In the genomic region with DNA sequence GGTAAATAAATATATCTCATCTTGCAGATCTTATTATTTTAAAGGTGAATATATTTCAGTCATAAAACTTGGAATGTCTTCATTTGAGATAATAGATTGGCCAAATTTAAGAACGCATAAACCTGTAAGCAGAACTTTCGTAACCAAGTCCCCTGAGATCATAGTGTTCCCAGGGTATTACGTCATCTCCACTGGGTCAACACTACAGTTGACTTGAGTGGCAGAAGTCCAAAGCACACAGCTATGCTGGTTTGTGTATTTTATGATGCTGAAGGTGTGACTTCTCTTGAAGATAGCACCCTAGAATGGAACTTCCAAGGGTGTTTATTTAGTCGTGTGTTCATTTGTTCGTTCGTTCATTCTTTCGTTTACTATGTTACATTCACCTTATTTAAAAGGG, we compare ENCODE assay signal across 12 mouse cellular contexts.
DNase-seq lines count a peak whose midpoint lies in the region; ATAC-seq lines count a peak whose summit lies in the region.
"Had no signal": no experiment of that assay in that cellular context is flagged by ENCODE, and none has a peak within 500 bp of the region (broad histone marks: within the 10 kb centered on the region; RNA-seq: fewer than 3 reads in every experiment).

No protein-coding gene starts in this region.

- H3K4me1 ChIP-seq in hindbrain, embryonic 12.5 days, result no peaks in the 10 kb centered on the region; the same call in 1 of the 2 replicates

- H3K27ac ChIP-seq in hindbrain, embryonic 12.5 days, result no peak overlapping the region
- H3K27ac ChIP-seq: limb, embryonic 12.5 days had no signal

- H3K9me3 ChIP-seq in hindbrain, embryonic 12.5 days (replicated peaks), result no peaks in the 10 kb centered on the region
- H3K9me3 ChIP-seq: limb, embryonic 12.5 days had no signal

- H3K9ac ChIP-seq in hindbrain, embryonic 12.5 days, result no peak overlapping the region
- H3K9ac ChIP-seq: limb, embryonic 12.5 days had no signal

- H3K36me3 ChIP-seq in hindbrain, embryonic 12.5 days, result no peaks in the 10 kb centered on the region
- H3K36me3 ChIP-seq: limb, embryonic 12.5 days had no signal

- no peak overlapping the region for H3K4me3 ChIP-seq in hindbrain, embryonic 12.5 days
- H3K4me3 ChIP-seq: limb, embryonic 12.5 days had no signal

- ATAC-seq in hindbrain, embryonic 12.5 days (ENCODE audit: low FRiP score), result no peak
- ATAC-seq: forebrain, embryonic 16.5 days had no signal

- peak; percentile 38 for DNase-seq in adrenal gland, postnatal 14 days
- no peak for DNase-seq in adrenal gland, adult 18-20 months (ENCODE audit: low spot score in 2 of 2)
- peak; percentile 1 for DNase-seq in 416B (ENCODE audit: low read depth)
- peak; percentile 89 for DNase-seq in large intestine, adult 2 months (ENCODE audit: low read depth, low spot score)
- peak; percentile 90 for DNase-seq in lung, postnatal 36 days
- DNase-seq in layer of hippocampus, adult 18-20 months (ENCODE audit: low spot score in 2 of 2), result no peak
- DNase-seq in spleen, adult 12 weeks (ENCODE audit: low spot score), result no peak
- DNase-seq: gastrocnemius, postnatal 25 days; kidney, postnatal 14 days had no signal

- 27% methylated on average over 7 of the region's 7 CpGs for WGBS in large intestine, adult 2 months
- WGBS in hindbrain, embryonic 12.5 days, result 92% methylated on average over 7 of the region's 7 CpGs

- H3K27me3 ChIP-seq in hindbrain, embryonic 12.5 days, result no peaks in the 10 kb centered on the region
- H3K27me3 ChIP-seq: limb, embryonic 12.5 days had no signal

- H3K4me2 ChIP-seq in hindbrain, embryonic 12.5 days (replicated peaks), result no peak overlapping the region
- H3K4me2 ChIP-seq: limb, embryonic 12.5 days had no signal

Comparison
In these comparisons a context has a peak if more than half of its experiments do, and no peak if none do; other contexts are left out.
1. DNase-seq: peak in adrenal gland, postnatal 14 days (single experiment), 416B (single experiment), large intestine, adult 2 months (single experiment) and lung, postnatal 36 days (single experiment); none in adrenal gland, adult 18-20 months (0 of 2), layer of hippocampus, adult 18-20 months (0 of 2) and spleen, adult 12 weeks (single experiment).